In the genomic region with DNA sequence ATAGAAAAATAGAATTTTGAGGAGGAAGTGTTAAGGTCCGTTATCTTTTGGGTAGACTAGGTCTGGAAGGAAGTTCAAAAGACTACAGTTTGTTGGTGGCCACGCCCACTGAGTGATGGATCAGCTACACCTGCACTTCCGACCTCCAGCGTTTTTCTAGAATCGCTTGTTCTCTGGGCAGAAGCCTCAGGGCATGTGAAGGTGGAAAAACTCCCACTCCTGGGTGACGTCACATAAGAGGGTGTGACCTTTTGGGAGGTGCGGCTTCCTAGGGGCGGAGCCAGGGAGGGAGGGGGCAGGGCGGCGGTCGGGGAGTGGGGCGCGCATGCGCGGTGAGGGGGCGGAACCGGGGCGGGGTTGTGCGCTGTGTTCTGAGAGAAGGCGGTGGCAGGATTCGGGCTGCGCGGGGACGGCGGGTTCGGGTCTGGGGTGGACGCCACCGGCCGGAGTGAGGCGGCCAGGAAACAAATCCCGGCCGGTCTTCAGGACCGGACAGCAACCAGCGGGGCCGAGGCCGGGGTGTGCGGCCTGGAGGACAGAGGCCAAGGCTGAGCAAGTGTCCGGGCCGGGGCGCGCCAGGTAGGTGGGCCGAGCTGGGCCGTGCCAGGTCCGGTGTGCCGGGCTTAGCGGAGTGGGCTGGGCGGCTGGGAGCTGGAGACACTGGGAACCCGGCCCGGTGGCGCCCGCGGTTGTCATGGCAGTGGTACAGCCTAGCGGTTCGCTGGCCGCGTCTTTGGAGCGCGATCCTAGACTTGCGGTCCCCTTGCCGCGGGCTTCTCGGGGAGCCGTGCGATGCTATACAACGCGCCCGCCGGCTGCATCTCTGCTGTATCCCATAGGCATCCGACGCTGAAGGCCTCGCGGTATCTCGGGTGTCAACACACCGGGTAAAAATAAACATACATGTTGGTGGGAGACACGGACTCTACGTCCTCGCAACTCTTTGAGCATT, we compare ENCODE assay signal across 7 mouse cellular contexts. TPM values are rescaled to one million over a fixed set of nuclear protein-coding genes. Genes with fewer than 3 reads are reported as not detected.
A peak's percentile ranks its signal among the peaks of the same experiment; 100 is the strongest.
DNase-seq lines count a peak whose midpoint lies in the region; ATAC-seq lines count a peak whose summit lies in the region.

A gene (plus strand): TSS at position 326 of the 952 bp plus-strand sequence.

- H3K4me1 ChIP-seq in embryonic facial prominence, embryonic 12.5 days = peaks cover 8% of the 10 kb centered on the region
- H3K4me1 ChIP-seq in limb, embryonic 11.5 days (ENCODE audit: control insufficient read depth, insufficient read depth, low read length) = peaks cover 6% of the 10 kb centered on the region
- H3K4me1 ChIP-seq in midbrain, embryonic 14.5 days (ENCODE audit: control insufficient read depth, insufficient read depth, low read length) = peaks cover 16% of the 10 kb centered on the region

- DNase-seq in adrenal gland, postnatal 25 days = peak; percentile 99
- peak; percentile 99 for DNase-seq in heart, adult 11 months
- peak; percentile 92 for DNase-seq in kidney, adult 18-20 months
- peak; percentile 96 for DNase-seq in limb, embryonic 11.5 days (ENCODE audit: low spot score)
- peak; percentile 96 for DNase-seq in midbrain, embryonic 14.5 days
- DNase-seq in spleen, adult 18-20 months = peak; percentile 91 to 98

- H3K9me3 ChIP-seq in embryonic facial prominence, embryonic 12.5 days = no peaks in the 10 kb centered on the region
- no peaks in the 10 kb centered on the region for H3K9me3 ChIP-seq in limb, embryonic 11.5 days (ENCODE audit: control insufficient read depth, low read length)
- H3K9me3 ChIP-seq in midbrain, embryonic 14.5 days (ENCODE audit: control insufficient read depth, low read length) = no peaks in the 10 kb centered on the region

- peak within 1 kb of the TSS; percentile 77 for H3K9ac ChIP-seq in embryonic facial prominence, embryonic 12.5 days
- H3K9ac ChIP-seq in limb, embryonic 11.5 days (ENCODE audit: low read length) = peak within 1 kb of the TSS; percentile 72
- H3K9ac ChIP-seq in midbrain, embryonic 14.5 days (replicated peaks; ENCODE audit: low read length) = peak within 1 kb of the TSS; percentile 89

- peak within 1 kb of the TSS; percentile 68 for H3K4me2 ChIP-seq in embryonic facial prominence, embryonic 12.5 days (replicated peaks)
- peak within 1 kb of the TSS; percentile 80 for H3K4me2 ChIP-seq in limb, embryonic 11.5 days (ENCODE audit: low read depth, severe bottlenecking)
- H3K4me2 ChIP-seq in midbrain, embryonic 14.5 days (ENCODE audit: low read length) = peak within 1 kb of the TSS; percentile 70

- H3K36me3 ChIP-seq in embryonic facial prominence, embryonic 12.5 days = no peaks in the 10 kb centered on the region
- no peaks in the 10 kb centered on the region for H3K36me3 ChIP-seq in limb, embryonic 11.5 days (ENCODE audit: control insufficient read depth, insufficient read depth, low read length)
- H3K36me3 ChIP-seq in midbrain, embryonic 14.5 days (ENCODE audit: control insufficient read depth, insufficient read depth, low read length) = no peaks in the 10 kb centered on the region

- 0 out of 2 replicates have a peak within 1 kb of the TSS, but pooled peaks have one; percentile 36 for H3K27ac ChIP-seq in embryonic facial prominence, embryonic 12.5 days
- no peak within 1 kb of the TSS for H3K27ac ChIP-seq in limb, embryonic 11.5 days (replicated peaks; ENCODE audit: low read depth, low read length)
- peak within 1 kb of the TSS; percentile 74 for H3K27ac ChIP-seq in midbrain, embryonic 14.5 days (replicated peaks; ENCODE audit: low read depth, low read length)

- under 1% methylated on average over 77 of the region's 77 CpGs for WGBS in embryonic facial prominence, embryonic 12.5 days
- 1% methylated on average over 74 of the region's 77 CpGs for WGBS in limb, embryonic 11.5 days
- WGBS in midbrain, embryonic 14.5 days = under 1% methylated on average over 77 of the region's 77 CpGs

- H3K27me3 ChIP-seq in embryonic facial prominence, embryonic 12.5 days = no peaks in the 10 kb centered on the region
- no peaks in the 10 kb centered on the region for H3K27me3 ChIP-seq in limb, embryonic 11.5 days (ENCODE audit: control insufficient read depth, insufficient read depth, low read length)
- no peaks in the 10 kb centered on the region for H3K27me3 ChIP-seq in midbrain, embryonic 14.5 days (ENCODE audit: control insufficient read depth, insufficient read depth, low read length)

- H3K4me3 ChIP-seq in embryonic facial prominence, embryonic 12.5 days = peak within 1 kb of the TSS; percentile 91
- H3K4me3 ChIP-seq in limb, embryonic 11.5 days (ENCODE audit: low read depth, low read length) = peak within 1 kb of the TSS; percentile 93
- H3K4me3 ChIP-seq in midbrain, embryonic 14.5 days (replicated peaks; ENCODE audit: low read depth, low read length) = peak within 1 kb of the TSS; percentile 93

- ATAC-seq in embryonic facial prominence, embryonic 12.5 days (ENCODE audit: insufficient number of reproducible peaks, insufficient read depth, low FRiP score, low TSS enrichment) = peak; percentile 87
- ATAC-seq in limb, embryonic 11.5 days (ENCODE audit: insufficient number of reproducible peaks, low FRiP score, low TSS enrichment, low read depth) = peak; percentile 89
- peak; percentile 91 for ATAC-seq in midbrain, embryonic 14.5 days (ENCODE audit: low FRiP score, low TSS enrichment)

RNA-seq across cellular contexts. Expression of the gene that starts here (rescaled TPM):
- total RNA-seq in adrenal gland, postnatal 25 days (2021) = 25.3 and 25.4 TPM in 2 replicates
- polyA plus RNA-seq in embryonic facial prominence, embryonic 12.5 days (2016; fragmentation: Nextera tagmentation; extraction: Ambion mirVana) = 19.5 and 21.8 TPM in 2 replicates
- polyA plus RNA-seq in limb, embryonic 11.5 days (2014; fragmentation: Nextera tagmentation; extraction: Ambion mirVana) = 12.6 and 13.3 TPM in 2 replicates
- 68.1 and 83.4 TPM in 2 replicates for polyA plus RNA-seq in midbrain, embryonic 14.5 days (2014; fragmentation: Nextera tagmentation; extraction: Ambion mirVana)
